Comparison of ENCODE assay signal across 15 mouse cellular contexts in genomic region chr16:49775002-49775966, GRCm38 (mm10). TPM values are rescaled to one million over a fixed set of nuclear protein-coding genes. Genes with fewer than 3 reads are reported as not detected.
DNase-seq lines count a peak whose midpoint lies in the region; ATAC-seq and TF ChIP-seq lines count a peak whose summit lies in the region.
"Had no signal": no experiment of that assay in that cellular context is flagged by ENCODE, and none has a peak within 500 bp of the region (broad histone marks: within the 10 kb centered on the region; RNA-seq: fewer than 3 reads in every experiment).

No protein-coding gene starts in this region.

- H3K4me3 ChIP-seq in stomach, embryonic 15.5 days (replicated peaks) = no peak overlapping the region
- H3K4me3 ChIP-seq in stomach, postnatal 0 days (ENCODE audit: low read depth, low read length) = no peak overlapping the region
- H3K4me3 ChIP-seq in liver, embryonic 13.5 days (replicated peaks) = peak overlapping the region; percentile 36
- H3K4me3 ChIP-seq in midbrain, embryonic 16.5 days (ENCODE audit: low read depth, low read length) = no peak overlapping the region
- H3K4me3 ChIP-seq in midbrain, embryonic 15.5 days = no peak overlapping the region
- H3K4me3 ChIP-seq: forebrain, embryonic 13.5 days; heart, embryonic 10.5 days; myocyte had no signal

- no peak for TF ChIP-seq CTCF in stomach, postnatal 0 days (IDR thresholded peaks at IDR 0.05; ENCODE audit: low read depth)

- intact Hi-C loops in heart, postnatal 36 days (cut with DNase I) = no loop called here

- H3K4me1 ChIP-seq in stomach, embryonic 15.5 days = no peaks in the 10 kb centered on the region
- H3K4me1 ChIP-seq in stomach, postnatal 0 days (replicated peaks; ENCODE audit: control insufficient read depth, insufficient read depth) = no peaks in the 10 kb centered on the region
- H3K4me1 ChIP-seq in liver, embryonic 13.5 days (replicated peaks) = peaks cover 86% of the 10 kb centered on the region
- no peaks in the 10 kb centered on the region for H3K4me1 ChIP-seq in midbrain, embryonic 16.5 days (ENCODE audit: control insufficient read depth, insufficient read depth, low read length)
- no peaks in the 10 kb centered on the region for H3K4me1 ChIP-seq in midbrain, embryonic 15.5 days
- H3K4me1 ChIP-seq: forebrain, embryonic 13.5 days; heart, embryonic 10.5 days had no signal

- no peak for TF ChIP-seq EP300 in stomach, postnatal 0 days (optimal IDR thresholded peaks at IDR 0.05)

- no peak overlapping the region for H3K4me2 ChIP-seq in stomach, embryonic 15.5 days
- H3K4me2 ChIP-seq in stomach, postnatal 0 days (replicated peaks; ENCODE audit: low read depth) = no peak overlapping the region
- peak overlapping the region; percentile 63 for H3K4me2 ChIP-seq in liver, embryonic 13.5 days
- no peak overlapping the region for H3K4me2 ChIP-seq in midbrain, embryonic 16.5 days (ENCODE audit: low read length)
- no peak overlapping the region for H3K4me2 ChIP-seq in midbrain, embryonic 15.5 days
- H3K4me2 ChIP-seq: forebrain, embryonic 13.5 days had no signal

- no peaks in the 10 kb centered on the region for H3K9me3 ChIP-seq in stomach, embryonic 15.5 days
- no peaks in the 10 kb centered on the region for H3K9me3 ChIP-seq in stomach, postnatal 0 days (ENCODE audit: control insufficient read depth, low read length)
- H3K9me3 ChIP-seq in liver, embryonic 13.5 days (replicated peaks) = no peaks in the 10 kb centered on the region
- H3K9me3 ChIP-seq in midbrain, embryonic 16.5 days (replicated peaks; ENCODE audit: control insufficient read depth, low read length, poor library complexity, severe bottlenecking) = no peaks in the 10 kb centered on the region
- no peaks in the 10 kb centered on the region for H3K9me3 ChIP-seq in midbrain, embryonic 15.5 days
- H3K9me3 ChIP-seq: forebrain, embryonic 13.5 days; heart, embryonic 10.5 days had no signal

- H3K27ac ChIP-seq in stomach, embryonic 15.5 days = no peak overlapping the region
- H3K27ac ChIP-seq in stomach, postnatal 0 days (replicated peaks) = no peak overlapping the region
- peak overlapping the region; percentile 99 for H3K27ac ChIP-seq in liver, embryonic 13.5 days
- H3K27ac ChIP-seq in midbrain, embryonic 16.5 days (ENCODE audit: low read length) = no peak overlapping the region
- H3K27ac ChIP-seq in midbrain, embryonic 15.5 days = no peak overlapping the region
- H3K27ac ChIP-seq: forebrain, embryonic 13.5 days; heart, embryonic 10.5 days had no signal

- whole genome bisulfite sequencing in stomach, embryonic 15.5 days = 82% methylated on average over 22 of the region's 22 CpGs
- WGBS in stomach, postnatal 0 days = 86% methylated on average over 22 of the region's 22 CpGs
- WGBS in liver, embryonic 13.5 days (ENCODE audit: insufficient replicate concordance) = 18% methylated on average over 22 of the region's 22 CpGs
- 87% methylated on average over 22 of the region's 22 CpGs for WGBS in midbrain, embryonic 16.5 days
- WGBS in midbrain, embryonic 15.5 days = 89% methylated on average over 22 of the region's 22 CpGs

- no peaks in the 10 kb centered on the region for H3K36me3 ChIP-seq in stomach, embryonic 15.5 days
- no peaks in the 10 kb centered on the region for H3K36me3 ChIP-seq in stomach, postnatal 0 days (ENCODE audit: control insufficient read depth, insufficient read depth, low read length)
- H3K36me3 ChIP-seq in liver, embryonic 13.5 days = no peaks in the 10 kb centered on the region
- no peaks in the 10 kb centered on the region for H3K36me3 ChIP-seq in midbrain, embryonic 16.5 days (ENCODE audit: control insufficient read depth, insufficient read depth, low read length)
- no peaks in the 10 kb centered on the region for H3K36me3 ChIP-seq in midbrain, embryonic 15.5 days (replicated peaks)
- H3K36me3 ChIP-seq: heart, embryonic 10.5 days had no signal

- H3K9ac ChIP-seq in stomach, embryonic 15.5 days = no peak overlapping the region
- no peak overlapping the region for H3K9ac ChIP-seq in stomach, postnatal 0 days (ENCODE audit: low read length)
- peak overlapping the region; percentile 72 for H3K9ac ChIP-seq in liver, embryonic 13.5 days
- no peak overlapping the region for H3K9ac ChIP-seq in midbrain, embryonic 16.5 days (ENCODE audit: low read depth, low read length)
- H3K9ac ChIP-seq in midbrain, embryonic 15.5 days = no peak overlapping the region
- H3K9ac ChIP-seq: forebrain, embryonic 13.5 days had no signal

- DNase-seq in stomach, postnatal 0 days (ENCODE audit: low spot score) = no peak
- DNase-seq in cerebellum, adult 9-11 months = peak; percentile 60
- peak; percentile 73 for DNase-seq in liver, embryonic 13.5 days
- no peak for DNase-seq in gastrocnemius, postnatal 4 days (ENCODE audit: low spot score in 2 of 2)
- DNase-seq in heart, postnatal 36 days = no peak
- DNase-seq: embryo, embryonic 11 days; kidney, adult 2 months; thymus, postnatal 36 days had no signal

- ATAC-seq in stomach, embryonic 15.5 days (ENCODE audit: insufficient read depth, low FRiP score, low read depth) = peak; percentile 81
- ATAC-seq in stomach, postnatal 0 days (ENCODE audit: low FRiP score, low TSS enrichment) = no peak
- peak; percentile 80 for ATAC-seq in liver, embryonic 13.5 days (ENCODE audit: low read depth)
- no peak for ATAC-seq in midbrain, embryonic 16.5 days
- ATAC-seq in midbrain, embryonic 15.5 days (replicated peaks) = no peak
- ATAC-seq: forebrain, embryonic 13.5 days; lung, postnatal 0 days had no signal

- no peaks in the 10 kb centered on the region for H3K27me3 ChIP-seq in stomach, embryonic 15.5 days (replicated peaks)
- H3K27me3 ChIP-seq in stomach, postnatal 0 days (ENCODE audit: control insufficient read depth, insufficient read depth, low read length) = no peaks in the 10 kb centered on the region
- H3K27me3 ChIP-seq in liver, embryonic 13.5 days = no peaks in the 10 kb centered on the region
- no peaks in the 10 kb centered on the region for H3K27me3 ChIP-seq in midbrain, embryonic 16.5 days (ENCODE audit: control insufficient read depth, insufficient read depth, low read depth, low read length)
- no peaks in the 10 kb centered on the region for H3K27me3 ChIP-seq in midbrain, embryonic 15.5 days (replicated peaks)
- H3K27me3 ChIP-seq: forebrain, embryonic 13.5 days had no signal

RNA-seq across cellular contexts. Expression of gene Cd47, which starts 25.0 kb away (rescaled TPM):
- polyA plus RNA-seq in stomach, embryonic 15.5 days (2015; fragmentation: Nextera tagmentation; extraction: Ambion mirVana) = 90.4 and 103 TPM in 2 replicates
- polyA plus RNA-seq in stomach, postnatal 0 days (2015; fragmentation: Nextera tagmentation; extraction: Ambion mirVana) = 95.2 and 100 TPM in 2 replicates
- polyA plus RNA-seq in liver, embryonic 13.5 days (2015; fragmentation: Nextera tagmentation; extraction: Ambion mirVana) = 301 and 344 TPM in 2 replicates
- polyA plus RNA-seq in midbrain, embryonic 16.5 days (2015; fragmentation: Nextera tagmentation; extraction: Ambion mirVana) = 157 and 169 TPM in 2 replicates
- total RNA-seq in gastrocnemius, postnatal 4 days (2021) = 10 to 100 TPM; 53.2 to 55.3 TPM
- 131 and 134 TPM in 2 replicates for polyA plus RNA-seq in midbrain, embryonic 15.5 days (2015; fragmentation: Nextera tagmentation; extraction: Ambion mirVana)
- 10 to 100 TPM; 82.9 to 83.0 TPM for total RNA-seq in heart, postnatal 36 days (2021)

Comparison
In these comparisons a context has a peak if more than half of its experiments do, and no peak if none do; other contexts are left out.
1. ATAC-seq: peak in stomach, embryonic 15.5 days (single experiment) and liver, embryonic 13.5 days (single experiment); none in stomach, postnatal 0 days (single experiment), midbrain, embryonic 16.5 days (single experiment) and midbrain, embryonic 15.5 days (single experiment).
2. DNase-seq: peak in cerebellum, adult 9-11 months (single experiment) and liver, embryonic 13.5 days (single experiment); none in stomach, postnatal 0 days (single experiment), gastrocnemius, postnatal 4 days (0 of 2) and heart, postnatal 36 days (0 of 2).